Mouse (Mus musculus) heart, embryonic 13.5 days (tissue): Measurements from ENCODE around the gene Sgta. TPM values are rescaled to one million over a fixed set of nuclear protein-coding genes. Genes with fewer than 3 reads are reported as not detected.
"Not testable (repeated sequence)": the region's sequence is repeated elsewhere in the genome, so short reads cannot be mapped to it uniquely, and the experiment has no call there.

ENCODE experiments used
- ATAC-seq: fragments of 200-750 bp; cut with Nextera tagmentation; 2 replicates; pipeline ENCODE4 v1.8.0; 2017; ENCODE audit warnings: moderate TSS enrichment; ENCODE audit not compliant: insufficient number of reproducible peaks, low FRiP score, low TSS enrichment; ENCODE audit errors: extremely low read depth
- H3K27ac ChIP-seq: fragments of 300-500 bp; sonication (generic); replicated peaks from 2 replicates; pipeline ENCODE4 v1.5.1; 2015; ENCODE audit warnings: moderate library complexity, mild to moderate bottlenecking, inconsistent platforms
- H3K27me3 ChIP-seq: fragments of 300-500 bp; sonication (generic); replicated peaks from 2 replicates; pipeline ENCODE4 v1.6.1; 2015; ENCODE audit warnings: mild to moderate bottlenecking, inconsistent platforms
- H3K36me3 ChIP-seq: fragments of 300-500 bp; sonication (generic); 2 replicates; pipeline ENCODE4 v1.6.1; 2015; ENCODE audit warnings: mild to moderate bottlenecking, inconsistent platforms
- H3K4me1 ChIP-seq: fragments of 300-500 bp; sonication (generic); 2 replicates; pipeline ENCODE4 v1.6.1; 2015; ENCODE audit warnings: inconsistent platforms
- H3K4me2 ChIP-seq: fragments of 300-500 bp; sonication (generic); 2 replicates; pipeline ENCODE4 v1.6.1; 2015; ENCODE audit warnings: inconsistent platforms, mild to moderate bottlenecking, moderate library complexity
- H3K4me3 ChIP-seq: fragments of 300-500 bp; sonication (generic); 2 replicates; pipeline ENCODE4 v1.5.1; 2015; ENCODE audit warnings: moderate library complexity, mild to moderate bottlenecking, inconsistent platforms
- H3K9ac ChIP-seq: fragments of 300-500 bp; sonication (generic); 2 replicates; pipeline ENCODE4 v1.6.1; 2015; ENCODE audit warnings: inconsistent platforms, mild to moderate bottlenecking, moderate library complexity
- H3K9me3 ChIP-seq: fragments of 300-500 bp; sonication (generic); 2 replicates; pipeline ENCODE4 v1.6.1; 2016; ENCODE audit warnings: inconsistent platforms
- WGBS: fragments of 180-500 bp; shearing (Covaris S2); methylation state at CpG from one replicate; pipeline ENCODE4 v1.1.7; 2015; ENCODE audit warnings: mixed read lengths; 5-methylcytosine and 5-hydroxymethylcytosine counted together
- polyA plus RNA-seq: library from polyadenylated mRNA; unstranded; fragments of >200 nt; fragmentation: Nextera tagmentation; extraction: Ambion mirVana; gene quantifications from 2 replicates; pipeline ENCODE4 v1.2.1, GENCODE M21; 2015

Gene Sgta
- polyA plus RNA-seq, 1 experiment from 2014 or later: 152 TPM

- Histone ChIP-seq H3K9me3 (no peaks in the 10 kb centered on the region), H3K27me3 (no peaks in the 10 kb centered on the region), H3K4me1 (no peaks in the 10 kb centered on the region), H3K27ac (no peak overlapping the region), H3K36me3 (peaks cover 69% of the 10 kb centered on the region), H3K4me3 (no peak overlapping the region), H3K4me2 (no peak overlapping the region), H3K9ac (no peak overlapping the region)
- no peak for ATAC-seq
- 90% methylated on average over 31 of the region's 31 CpGs for WGBS
These were observed 20.2 kb upstream of the Sgta start for GRCm38 (mm10) chr10:81080008-81080655.

GRCm38 (mm10) chr10:81077916-81078315, 17.9 kb upstream of the Sgta start:
- peaks cover 89% of the 10 kb centered on the region for H3K36me3 ChIP-seq
- no peak overlapping the region for H3K27ac ChIP-seq
- H3K9ac ChIP-seq: no peak overlapping the region
- no peak for ATAC-seq
- H3K9me3 ChIP-seq: no peaks in the 10 kb centered on the region
- H3K27me3 ChIP-seq: no peaks in the 10 kb centered on the region
- H3K4me2 ChIP-seq: no peak overlapping the region
- no peaks in the 10 kb centered on the region for H3K4me1 ChIP-seq
- H3K4me3 ChIP-seq: no peak overlapping the region
- WGBS: 84% methylated on average over 11 of the region's 11 CpGs

- Histone ChIP-seq H3K36me3 (peaks cover 76% of the 10 kb centered on the region), H3K4me2 (no peak overlapping the region), H3K27ac (no peak overlapping the region), H3K9ac (no peak overlapping the region), H3K9me3 (no peaks in the 10 kb centered on the region), H3K27me3 (no peaks in the 10 kb centered on the region), H3K4me1 (peaks cover under 1% of the 10 kb centered on the region; the same call in 1 of the 2 replicates), H3K4me3 (no peak overlapping the region)
- no peak for ATAC-seq
- WGBS: 72% methylated on average over 1 of the region's 1 CpGs
These were observed 16.4 kb upstream of the Sgta start for GRCm38 (mm10) chr10:81076356-81076755.

GRCm38 (mm10) chr10:81075734-81076133, 15.8 kb upstream of the Sgta start:
- 79% methylated on average over 8 of the region's 8 CpGs for WGBS
- no peak for ATAC-seq
- Histone ChIP-seq H3K9ac (no peak overlapping the region), H3K9me3 (no peaks in the 10 kb centered on the region), H3K4me3 (no peak overlapping the region), H3K4me1 (peaks cover 7% of the 10 kb centered on the region), H3K27ac (no peak overlapping the region), H3K27me3 (no peaks in the 10 kb centered on the region), H3K4me2 (no peak overlapping the region), H3K36me3 (peaks cover 70% of the 10 kb centered on the region)

GRCm38 (mm10) chr10:81073464-81073863, 13.5 kb upstream of the Sgta start:
- no peak for ATAC-seq

GRCm38 (mm10) chr10:81072290-81072689, 12.3 kb upstream of the Sgta start:
- ATAC-seq: no peak
- H3K9ac ChIP-seq: 0 out of 2 replicates have a peak overlapping the region, but pooled peaks have one; percentile 10

More at GRCm38 (mm10) chr10:81073464-81073863, 13.5 kb upstream of the Sgta start:
- Histone ChIP-seq H3K36me3 (peaks cover 48% of the 10 kb centered on the region), H3K4me2 (no peak overlapping the region), H3K9me3 (no peaks in the 10 kb centered on the region), H3K27me3 (no peaks in the 10 kb centered on the region), H3K9ac (no peak overlapping the region), H3K4me3 (no peak overlapping the region), H3K4me1 (peaks cover 12% of the 10 kb centered on the region), H3K27ac (no peak overlapping the region)
- WGBS: 60% methylated on average over 7 of the region's 7 CpGs

GRCm38 (mm10) chr10:81069836-81070235, 9.9 kb upstream of the Sgta start, which contains the start of gene Thop1:
Gene Thop1, plus strand, starts transcription at chr10:81070035.
- Histone ChIP-seq H3K4me1 (peaks cover 12% of the 10 kb centered on the region), H3K9ac (peak within 1 kb of the TSS; percentile 93), H3K27me3 (no peaks in the 10 kb centered on the region), H3K36me3 (peaks cover 22% of the 10 kb centered on the region), H3K4me2 (peak within 1 kb of the TSS; percentile 78), H3K9me3 (no peaks in the 10 kb centered on the region), H3K4me3 (peak within 1 kb of the TSS; percentile 69), H3K27ac (no peak within 1 kb of the TSS)
- WGBS: 0% methylated on average over 35 of the region's 35 CpGs
- ATAC-seq: peak; percentile 85

More at GRCm38 (mm10) chr10:81072290-81072689, 12.3 kb upstream of the Sgta start:
- Histone ChIP-seq H3K9me3 (no peaks in the 10 kb centered on the region), H3K36me3 (peaks cover 36% of the 10 kb centered on the region), H3K27ac (no peak overlapping the region), H3K27me3 (no peaks in the 10 kb centered on the region), H3K4me1 (peaks cover 12% of the 10 kb centered on the region), H3K4me2 (no peak overlapping the region), H3K4me3 (no peak overlapping the region)
- WGBS: 87% methylated on average over 8 of the region's 8 CpGs

GRCm38 (mm10) chr10:81068706-81069105, 8.7 kb upstream of the Sgta start:
- 62% methylated on average over 5 of the region's 5 CpGs for WGBS
- ATAC-seq: no peak
- Histone ChIP-seq H3K36me3 (peaks cover 11% of the 10 kb centered on the region), H3K4me3 (no peak overlapping the region), H3K27me3 (no peaks in the 10 kb centered on the region), H3K9ac (no peak overlapping the region), H3K9me3 (no peaks in the 10 kb centered on the region), H3K4me2 (no peak overlapping the region), H3K4me1 (peaks cover 12% of the 10 kb centered on the region), H3K27ac (no peak overlapping the region)

GRCm38 (mm10) chr10:81064519-81064918, 4.5 kb upstream of the Sgta start:
- H3K9ac ChIP-seq, H3K4me2 ChIP-seq, H3K9me3 ChIP-seq, H3K4me3 ChIP-seq, ATAC-seq, H3K4me1 ChIP-seq, H3K27ac ChIP-seq, H3K36me3 ChIP-seq, H3K27me3 ChIP-seq: not testable (repeated sequence)
- WGBS: 77% methylated on average over 8 of the region's 8 CpGs

- no peaks in the 10 kb centered on the region for H3K27me3 ChIP-seq
- ATAC-seq: no peak
- no peak overlapping the region for H3K27ac ChIP-seq
- no peak overlapping the region for H3K4me3 ChIP-seq
- no peak overlapping the region for H3K9ac ChIP-seq
- WGBS: 58% methylated on average over 4 of the region's 4 CpGs
- no peak overlapping the region for H3K4me2 ChIP-seq
- H3K4me1 ChIP-seq: peaks cover 20% of the 10 kb centered on the region
- no peaks in the 10 kb centered on the region for H3K36me3 ChIP-seq
- H3K9me3 ChIP-seq: no peaks in the 10 kb centered on the region
These were observed 2.7 kb upstream of the Sgta start for GRCm38 (mm10) chr10:81062710-81063109.

GRCm38 (mm10) chr10:81058896-81059295, 1.1 kb downstream of the Sgta start:
- Histone ChIP-seq H3K27ac (no peak overlapping the region), H3K27me3 (no peaks in the 10 kb centered on the region), H3K36me3 (peaks cover 6% of the 10 kb centered on the region; the same call in 1 of the 2 replicates), H3K9me3 (no peaks in the 10 kb centered on the region), H3K4me2 (peak overlapping the region; percentile 93), H3K4me1 (peaks cover 39% of the 10 kb centered on the region), H3K4me3 (peak overlapping the region; percentile 92), H3K9ac (peak overlapping the region; percentile 97)
- ATAC-seq: no peak
- WGBS: 87% methylated on average over 6 of the region's 6 CpGs
